Mouse (Mus musculus): ENCODE results near the gene Hao2. TPM values are rescaled to one million over a fixed set of nuclear protein-coding genes. Genes with fewer than 3 reads are reported as not detected.

Gene Hao2
- polyA plus RNA-seq, 1 experiment from 2014 or later = 6.5 TPM

DNA sequence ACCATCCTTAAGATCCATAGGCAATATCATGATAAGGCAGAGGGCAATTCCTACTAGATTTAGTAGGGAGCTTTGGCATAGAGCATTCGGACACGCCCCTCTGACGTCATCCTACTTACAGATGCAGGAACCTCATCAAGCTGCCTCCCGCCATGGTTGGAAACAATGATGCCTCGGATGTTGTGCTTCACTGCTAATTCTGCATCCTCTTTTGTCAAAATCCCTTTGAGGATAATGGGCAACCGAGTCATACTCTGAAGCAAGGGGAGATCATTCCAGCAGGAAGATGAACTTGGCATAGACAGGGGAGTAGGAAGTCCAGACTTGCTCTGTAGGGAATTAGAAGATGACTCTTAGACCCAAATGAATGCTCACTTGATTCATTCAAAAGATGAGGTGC lies 12.8 kb downstream of the Hao2 start:
- H3K27me3 ChIP-seq (ENCODE audit: control insufficient read depth, insufficient read depth, low read length) = no peaks in the 10 kb centered on the region
- H3K4me2 ChIP-seq (ENCODE audit: low read depth, low read length) = no peak overlapping the region
- no peak overlapping the region for H3K9ac ChIP-seq (ENCODE audit: low read length)
- no peak overlapping the region for H3K4me3 ChIP-seq (replicated peaks; ENCODE audit: low read length)
- no peaks in the 10 kb centered on the region for H3K36me3 ChIP-seq (ENCODE audit: control insufficient read depth, insufficient read depth, low read length)
- H3K9me3 ChIP-seq (replicated peaks; ENCODE audit: control insufficient read depth, low read length) = no peaks in the 10 kb centered on the region
- WGBS = 75% methylated on average over 6 of the region's 6 CpGs
- no peak overlapping the region for H3K27ac ChIP-seq (ENCODE audit: low read length)
- no peak for ATAC-seq (ENCODE audit: insufficient read depth, low FRiP score)
- H3K4me1 ChIP-seq (ENCODE audit: control insufficient read depth, insufficient read depth, low read length) = no peaks in the 10 kb centered on the region

DNA sequence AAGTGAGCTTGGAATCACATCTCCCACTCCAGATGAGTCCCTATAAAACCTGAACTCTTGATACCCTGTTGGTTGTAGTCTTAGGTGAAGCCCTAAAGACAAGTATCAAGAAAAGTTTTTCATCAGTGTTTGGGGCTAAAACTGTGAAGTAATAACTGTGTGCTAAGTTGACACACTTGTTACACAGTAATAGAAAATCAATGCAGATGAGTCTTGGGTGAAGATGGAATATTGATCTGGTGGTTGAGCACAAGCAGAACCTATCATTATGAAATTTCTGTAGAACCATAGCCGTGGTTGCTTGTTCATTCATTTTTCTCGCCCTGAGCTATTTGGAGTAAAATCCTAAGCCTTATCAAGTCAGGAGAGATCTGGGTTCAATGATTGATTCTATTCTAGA lies 24.8 kb downstream of the Hao2 start:
- Histone ChIP-seq H3K9me3 (replicated peaks; ENCODE audit: control insufficient read depth, low read length) (no peaks in the 10 kb centered on the region), H3K4me3 (replicated peaks; ENCODE audit: low read length) (no peak overlapping the region), H3K27ac (ENCODE audit: low read length) (no peak overlapping the region), H3K36me3 (ENCODE audit: control insufficient read depth, insufficient read depth, low read length) (no peaks in the 10 kb centered on the region), H3K4me1 (ENCODE audit: control insufficient read depth, insufficient read depth, low read length) (no peaks in the 10 kb centered on the region), H3K4me2 (ENCODE audit: low read depth, low read length) (no peak overlapping the region), H3K27me3 (ENCODE audit: control insufficient read depth, insufficient read depth, low read length) (no peaks in the 10 kb centered on the region), H3K9ac (ENCODE audit: low read length) (no peak overlapping the region)
- ATAC-seq (ENCODE audit: insufficient read depth, low FRiP score) = no peak
- WGBS = 69% methylated on average over 2 of the region's 2 CpGs

DNA sequence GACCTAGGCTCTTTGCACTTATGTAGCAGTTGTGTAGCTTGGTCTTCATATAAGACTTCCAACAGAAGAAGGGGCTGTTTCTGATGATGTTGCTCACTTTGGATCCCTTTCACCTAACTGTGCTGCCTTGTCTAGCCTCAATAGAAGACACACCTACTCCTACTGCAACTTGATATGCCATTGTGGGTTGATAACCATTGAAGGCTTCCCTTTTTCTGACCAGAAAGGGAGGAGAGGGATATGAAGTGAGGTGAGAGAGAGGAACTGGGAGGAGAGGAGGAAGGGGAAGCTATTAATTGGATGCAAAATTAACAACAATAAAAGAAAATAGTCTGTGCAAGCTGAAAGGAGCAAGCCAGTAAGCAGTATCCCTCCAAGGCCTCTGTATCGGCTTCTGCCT lies 30.2 kb downstream of the Hao2 start:
- H3K4me1 ChIP-seq (ENCODE audit: control insufficient read depth, insufficient read depth, low read length) = no peaks in the 10 kb centered on the region
- H3K27me3 ChIP-seq (ENCODE audit: control insufficient read depth, insufficient read depth, low read length) = no peaks in the 10 kb centered on the region
- H3K36me3 ChIP-seq (ENCODE audit: control insufficient read depth, insufficient read depth, low read length) = no peaks in the 10 kb centered on the region
- H3K4me3 ChIP-seq (replicated peaks; ENCODE audit: low read length) = no peak overlapping the region
- no peak for ATAC-seq (ENCODE audit: insufficient read depth, low FRiP score)
- no peak overlapping the region for H3K27ac ChIP-seq (ENCODE audit: low read length)
- H3K9me3 ChIP-seq (replicated peaks; ENCODE audit: control insufficient read depth, low read length) = no peaks in the 10 kb centered on the region
- 97% methylated on average over 1 of the region's 1 CpGs for WGBS
- no peak overlapping the region for H3K4me2 ChIP-seq (ENCODE audit: low read depth, low read length)
- no peak overlapping the region for H3K9ac ChIP-seq (ENCODE audit: low read length)

DNA sequence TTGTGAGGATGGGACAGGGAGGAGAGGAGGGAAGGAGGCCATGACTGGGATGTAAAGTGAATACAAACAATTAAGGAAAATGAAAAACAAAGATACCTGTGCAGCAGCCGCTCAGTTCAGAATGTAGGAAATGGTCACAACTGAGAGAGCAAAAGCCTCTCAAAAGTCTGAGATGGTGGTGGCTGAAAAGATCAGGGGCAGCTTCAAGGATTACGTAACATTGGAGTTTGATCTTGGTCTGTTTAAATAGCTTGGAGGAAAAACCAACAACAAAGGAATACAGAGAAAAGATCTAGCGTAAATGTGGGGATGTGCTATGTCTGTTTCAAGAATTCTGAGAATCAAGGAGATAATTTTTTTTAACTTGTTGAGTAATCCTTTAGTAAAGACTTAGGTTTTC lies 33.5 kb downstream of the Hao2 start, which contains the start of gene Hsd3b1:
TSS of gene Hsd3b1 (minus strand) at position 219 of the 400 bp plus-strand sequence.
- no peaks in the 10 kb centered on the region for H3K4me1 ChIP-seq (ENCODE audit: control insufficient read depth, insufficient read depth, low read length)
- ATAC-seq (ENCODE audit: insufficient read depth, low FRiP score) = no peak
- WGBS = 78% methylated on average over 3 of the region's 3 CpGs
- no peak within 1 kb of the TSS for H3K27ac ChIP-seq (ENCODE audit: low read length)
- H3K36me3 ChIP-seq (ENCODE audit: control insufficient read depth, insufficient read depth, low read length) = no peaks in the 10 kb centered on the region
- no peaks in the 10 kb centered on the region for H3K27me3 ChIP-seq (ENCODE audit: control insufficient read depth, insufficient read depth, low read length)
- H3K4me2 ChIP-seq (ENCODE audit: low read depth, low read length) = no peak within 1 kb of the TSS
- H3K9ac ChIP-seq (ENCODE audit: low read length) = no peak within 1 kb of the TSS
- no peak within 1 kb of the TSS for H3K4me3 ChIP-seq (replicated peaks; ENCODE audit: low read length)
- H3K9me3 ChIP-seq (replicated peaks; ENCODE audit: control insufficient read depth, low read length) = no peaks in the 10 kb centered on the region

DNA sequence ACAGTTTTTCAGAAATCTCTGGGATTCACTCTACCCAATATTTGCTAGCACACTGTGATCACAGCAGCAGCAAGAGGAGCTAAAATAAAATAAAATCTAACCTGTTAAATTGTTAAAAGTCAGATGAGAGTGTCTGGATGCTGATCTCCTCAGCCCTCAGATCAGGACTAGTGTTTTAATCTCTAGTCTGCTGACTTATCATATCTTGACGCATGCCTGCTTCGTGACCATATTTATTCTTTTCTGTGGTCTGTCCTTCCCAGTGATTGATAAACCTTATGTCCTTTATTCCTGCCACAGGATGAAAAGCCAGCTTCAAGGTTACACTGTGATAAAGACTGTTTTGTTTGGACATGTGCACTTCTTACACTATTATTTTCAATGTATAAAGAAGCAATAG lies 35.0 kb downstream of the Hao2 start:
- no peaks in the 10 kb centered on the region for H3K36me3 ChIP-seq (ENCODE audit: control insufficient read depth, insufficient read depth, low read length)
- H3K27me3 ChIP-seq (ENCODE audit: control insufficient read depth, insufficient read depth, low read length) = no peaks in the 10 kb centered on the region
- no peak overlapping the region for H3K4me3 ChIP-seq (replicated peaks; ENCODE audit: low read length)
- H3K9ac ChIP-seq (ENCODE audit: low read length) = no peak overlapping the region
- 53% methylated on average over 2 of the region's 2 CpGs for WGBS
- no peak overlapping the region for H3K27ac ChIP-seq (ENCODE audit: low read length)
- ATAC-seq (ENCODE audit: insufficient read depth, low FRiP score) = no peak
- no peaks in the 10 kb centered on the region for H3K4me1 ChIP-seq (ENCODE audit: control insufficient read depth, insufficient read depth, low read length)
- no peak overlapping the region for H3K4me2 ChIP-seq (ENCODE audit: low read depth, low read length)
- H3K9me3 ChIP-seq (replicated peaks; ENCODE audit: control insufficient read depth, low read length) = no peaks in the 10 kb centered on the region

DNA sequence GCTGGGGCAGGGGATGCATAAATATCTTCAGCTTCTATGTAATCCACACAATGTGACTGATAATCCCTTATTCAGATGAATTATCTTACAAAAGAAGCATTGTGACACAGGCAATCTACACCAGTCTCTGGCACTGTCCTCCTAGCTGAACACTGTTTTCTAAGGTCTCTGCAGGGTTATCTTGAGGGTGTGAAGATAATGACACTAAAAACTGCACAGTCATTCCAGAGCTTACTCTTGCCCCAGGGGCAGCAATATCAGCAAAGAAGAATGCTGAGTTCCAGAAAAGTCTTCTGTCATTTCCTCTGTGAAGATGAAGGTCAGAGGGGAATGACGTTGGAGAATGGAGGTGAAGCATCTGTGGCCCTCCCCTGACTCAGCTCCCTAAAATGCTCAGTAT lies 36.1 kb downstream of the Hao2 start:
- no peak overlapping the region for H3K9ac ChIP-seq (ENCODE audit: low read length)
- H3K9me3 ChIP-seq (replicated peaks; ENCODE audit: control insufficient read depth, low read length) = no peaks in the 10 kb centered on the region
- no peak overlapping the region for H3K27ac ChIP-seq (ENCODE audit: low read length)
- ATAC-seq (ENCODE audit: insufficient read depth, low FRiP score) = no peak
- no peaks in the 10 kb centered on the region for H3K4me1 ChIP-seq (ENCODE audit: control insufficient read depth, insufficient read depth, low read length)
- no peaks in the 10 kb centered on the region for H3K27me3 ChIP-seq (ENCODE audit: control insufficient read depth, insufficient read depth, low read length)
- no peak overlapping the region for H3K4me2 ChIP-seq (ENCODE audit: low read depth, low read length)
- WGBS = 29% methylated on average over 1 of the region's 1 CpGs
- H3K36me3 ChIP-seq (ENCODE audit: control insufficient read depth, insufficient read depth, low read length) = no peaks in the 10 kb centered on the region
- no peak overlapping the region for H3K4me3 ChIP-seq (replicated peaks; ENCODE audit: low read length)

DNA sequence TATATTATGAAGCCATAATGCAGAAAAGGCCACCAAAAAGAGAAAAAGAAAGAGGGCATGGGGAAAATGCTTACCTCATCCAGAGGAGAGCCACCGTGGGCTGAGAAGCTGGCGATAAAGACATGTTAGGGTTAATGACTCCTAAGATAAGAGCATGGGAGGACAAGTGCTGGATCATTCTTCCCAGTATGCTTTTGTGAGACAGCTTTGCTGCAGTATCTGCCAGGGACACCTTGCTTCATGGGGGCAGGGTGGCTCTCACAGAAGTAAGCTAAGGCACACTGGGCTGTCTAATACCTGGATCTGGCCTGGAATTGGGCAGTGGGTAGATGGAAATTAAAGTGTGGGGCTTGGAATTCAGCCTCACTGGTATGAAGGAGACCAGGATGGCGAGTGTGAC lies 37.9 kb downstream of the Hao2 start:
- no peaks in the 10 kb centered on the region for H3K9me3 ChIP-seq (replicated peaks; ENCODE audit: control insufficient read depth, low read length)
- H3K9ac ChIP-seq (ENCODE audit: low read length) = no peak overlapping the region
- ATAC-seq (ENCODE audit: insufficient read depth, low FRiP score) = no peak
- no peak overlapping the region for H3K4me3 ChIP-seq (replicated peaks; ENCODE audit: low read length)
- 64% methylated on average over 3 of the region's 3 CpGs for WGBS
- H3K27ac ChIP-seq (ENCODE audit: low read length) = no peak overlapping the region
- H3K4me2 ChIP-seq (ENCODE audit: low read depth, low read length) = no peak overlapping the region
- H3K36me3 ChIP-seq (ENCODE audit: control insufficient read depth, insufficient read depth, low read length) = no peaks in the 10 kb centered on the region
- H3K27me3 ChIP-seq (ENCODE audit: control insufficient read depth, insufficient read depth, low read length) = no peaks in the 10 kb centered on the region
- no peaks in the 10 kb centered on the region for H3K4me1 ChIP-seq (ENCODE audit: control insufficient read depth, insufficient read depth, low read length)

DNA sequence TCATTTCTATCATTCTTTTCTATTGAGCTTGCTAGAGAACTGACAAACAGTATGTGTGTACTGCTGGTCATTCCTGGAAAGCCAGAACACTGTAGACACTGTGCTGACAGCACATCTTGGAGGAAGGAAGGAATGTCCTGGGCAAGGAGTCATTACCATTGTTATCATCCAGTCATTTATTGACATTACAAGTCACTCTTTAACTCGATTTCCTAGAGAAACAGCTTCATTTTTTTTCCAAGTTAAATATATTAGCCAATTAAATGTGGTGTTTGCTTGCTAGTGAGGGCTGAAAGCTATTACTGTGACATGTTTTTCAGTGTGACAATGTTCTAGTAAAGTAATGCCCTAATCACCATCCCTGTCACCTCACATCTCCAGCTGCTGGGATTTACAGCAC lies 39.4 kb downstream of the Hao2 start:
- no peak for ATAC-seq (ENCODE audit: insufficient read depth, low FRiP score)
- 20% methylated on average over 1 of the region's 1 CpGs for WGBS
- no peak overlapping the region for H3K4me2 ChIP-seq (ENCODE audit: low read depth, low read length)
- no peaks in the 10 kb centered on the region for H3K9me3 ChIP-seq (replicated peaks; ENCODE audit: control insufficient read depth, low read length)
- H3K9ac ChIP-seq (ENCODE audit: low read length) = no peak overlapping the region
- no peaks in the 10 kb centered on the region for H3K4me1 ChIP-seq (ENCODE audit: control insufficient read depth, insufficient read depth, low read length)
- no peak overlapping the region for H3K4me3 ChIP-seq (replicated peaks; ENCODE audit: low read length)
- H3K27me3 ChIP-seq (ENCODE audit: control insufficient read depth, insufficient read depth, low read length) = no peaks in the 10 kb centered on the region
- H3K27ac ChIP-seq (ENCODE audit: low read length) = no peak overlapping the region
- no peaks in the 10 kb centered on the region for H3K36me3 ChIP-seq (ENCODE audit: control insufficient read depth, insufficient read depth, low read length)

DNA sequence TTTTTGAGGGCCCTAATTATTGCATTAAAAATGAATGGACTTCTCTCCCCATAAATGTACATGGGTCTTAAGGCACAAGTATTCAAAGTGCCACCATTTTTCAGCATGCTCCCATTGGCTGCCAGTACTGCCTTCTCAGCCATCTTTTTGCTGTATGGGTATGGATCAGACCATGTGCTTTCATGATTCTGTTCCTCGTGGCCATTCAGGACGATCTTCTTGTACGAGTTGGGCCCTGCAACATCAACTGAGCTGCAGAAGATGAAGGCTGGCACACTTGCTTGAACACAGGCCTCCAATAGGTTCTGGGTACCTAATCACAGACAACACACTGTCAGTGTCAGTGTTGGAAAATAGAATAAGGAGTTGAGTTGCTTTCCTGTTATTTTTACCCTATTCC lies 40.0 kb downstream of the Hao2 start:
- Histone ChIP-seq H3K9me3 (replicated peaks; ENCODE audit: control insufficient read depth, low read length) (no peaks in the 10 kb centered on the region), H3K27me3 (ENCODE audit: control insufficient read depth, insufficient read depth, low read length) (no peaks in the 10 kb centered on the region), H3K9ac (ENCODE audit: low read length) (no peak overlapping the region), H3K4me2 (ENCODE audit: low read depth, low read length) (no peak overlapping the region), H3K4me1 (ENCODE audit: control insufficient read depth, insufficient read depth, low read length) (no peaks in the 10 kb centered on the region), H3K36me3 (ENCODE audit: control insufficient read depth, insufficient read depth, low read length) (no peaks in the 10 kb centered on the region), H3K4me3 (replicated peaks; ENCODE audit: low read length) (no peak overlapping the region), H3K27ac (ENCODE audit: low read length) (no peak overlapping the region)
- no peak for ATAC-seq (ENCODE audit: insufficient read depth, low FRiP score)
- WGBS = 89% methylated on average over 3 of the region's 3 CpGs

DNA sequence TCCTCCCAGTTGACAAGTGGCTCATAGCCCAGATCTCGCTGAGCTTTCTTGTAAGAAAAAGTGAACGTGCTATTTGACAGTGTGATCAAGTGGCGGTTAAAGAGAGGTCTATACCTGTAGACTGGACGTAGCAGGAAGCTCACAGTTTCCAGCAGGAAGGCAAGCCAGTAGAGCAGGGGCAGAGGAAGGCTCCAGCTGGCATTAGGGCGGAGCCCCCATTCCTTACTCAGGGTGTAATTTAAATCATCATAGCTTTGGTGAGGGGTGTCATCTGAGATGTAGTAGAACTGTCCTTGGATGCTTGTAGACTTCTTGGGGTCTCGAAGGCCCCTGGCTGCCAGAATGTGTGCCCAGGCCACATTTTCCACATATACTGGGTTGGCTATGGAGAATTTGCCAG lies 40.4 kb downstream of the Hao2 start:
- H3K4me3 ChIP-seq (replicated peaks; ENCODE audit: low read length) = no peak overlapping the region
- no peak overlapping the region for H3K27ac ChIP-seq (ENCODE audit: low read length)
- no peaks in the 10 kb centered on the region for H3K4me1 ChIP-seq (ENCODE audit: control insufficient read depth, insufficient read depth, low read length)
- H3K4me2 ChIP-seq (ENCODE audit: low read depth, low read length) = no peak overlapping the region
- no peak for ATAC-seq (ENCODE audit: insufficient read depth, low FRiP score)
- H3K9ac ChIP-seq (ENCODE audit: low read length) = no peak overlapping the region
- H3K9me3 ChIP-seq (replicated peaks; ENCODE audit: control insufficient read depth, low read length) = no peaks in the 10 kb centered on the region
- H3K27me3 ChIP-seq (ENCODE audit: control insufficient read depth, insufficient read depth, low read length) = no peaks in the 10 kb centered on the region
- WGBS = 84% methylated on average over 6 of the region's 6 CpGs
- H3K36me3 ChIP-seq (ENCODE audit: control insufficient read depth, insufficient read depth, low read length) = no peaks in the 10 kb centered on the region

Measured in stomach, embryonic 16.5 days (tissue).